Mouse (Mus musculus) liver, embryonic 16.5 days (tissue): ENCODE results near the gene Rragd. TPM values are rescaled to one million over a fixed set of nuclear protein-coding genes. Genes with fewer than 3 reads are reported as not detected.

ENCODE experiments used
- ATAC-seq: fragments of 200-750 bp; cut with Nextera tagmentation; 2 replicates; pipeline ENCODE4 v1.8.0; 2017; ENCODE audit warnings: low read depth, mild to moderate bottlenecking, moderate number of reproducible peaks, moderate library complexity
- H3K27ac ChIP-seq: fragments of 300-500 bp; sonication (generic); 2 replicates; pipeline ENCODE4 v1.5.1; 2014; ENCODE audit warnings: mild to moderate bottlenecking, low read length
- H3K27me3 ChIP-seq: fragments of 300-500 bp; sonication (generic); 2 replicates; pipeline ENCODE4 v1.6.1; 2014; ENCODE audit warnings: low read depth, low read length, mixed read lengths; ENCODE audit not compliant: control insufficient read depth, insufficient read depth
- H3K36me3 ChIP-seq: fragments of 300-500 bp; sonication (generic); 2 replicates; pipeline ENCODE4 v1.6.1; 2014; ENCODE audit warnings: mild to moderate bottlenecking; ENCODE audit not compliant: control insufficient read depth, insufficient read depth
- H3K4me1 ChIP-seq: fragments of 300-500 bp; sonication (generic); 2 replicates; pipeline ENCODE4 v1.6.1; 2014; ENCODE audit warnings: low read depth, low read length, mixed read lengths; ENCODE audit not compliant: control insufficient read depth
- H3K4me2 ChIP-seq: fragments of 300-500 bp; sonication (generic); 2 replicates; pipeline ENCODE4 v1.6.1; 2014; ENCODE audit warnings: low read depth, low read length, mixed read lengths
- H3K4me3 ChIP-seq: fragments of 300-500 bp; sonication (generic); 2 replicates; pipeline ENCODE4 v1.5.1; 2014; ENCODE audit warnings: low read depth, mild to moderate bottlenecking, low read length
- H3K9ac ChIP-seq: fragments of 300-500 bp; sonication (generic); 2 replicates; pipeline ENCODE4 v1.6.1; 2014; ENCODE audit warnings: low read depth, low read length
- H3K9me3 ChIP-seq: fragments of 300-500 bp; sonication (generic); replicated peaks from 2 replicates; pipeline ENCODE4 v1.6.1; 2016; ENCODE audit warnings: low read length; ENCODE audit not compliant: control insufficient read depth
- WGBS: fragments of 180-500 bp; shearing (Covaris S2); extraction: QIAGEN DNeasy Blood & Tissue Kit; methylation state at CpG from one replicate; pipeline ENCODE4 v1.1.7; 2014; ENCODE audit not compliant: insufficient replicate concordance; 5-methylcytosine and 5-hydroxymethylcytosine counted together
- polyA plus RNA-seq: library from polyadenylated mRNA; unstranded; fragments of >200 nt; fragmentation: Nextera tagmentation; extraction: Ambion mirVana; gene quantifications from 2 replicates; pipeline ENCODE4 v1.2.1, GENCODE M21; 2015

Gene Rragd
- polyA plus RNA-seq, 1 experiment from 2014 or later = 1.4 TPM

GRCm38 (mm10) chr4:33049601-33050000 lies 66.8 kb downstream of the Rragd start:
- WGBS = 83% methylated on average over 11 of the region's 11 CpGs

DNA sequence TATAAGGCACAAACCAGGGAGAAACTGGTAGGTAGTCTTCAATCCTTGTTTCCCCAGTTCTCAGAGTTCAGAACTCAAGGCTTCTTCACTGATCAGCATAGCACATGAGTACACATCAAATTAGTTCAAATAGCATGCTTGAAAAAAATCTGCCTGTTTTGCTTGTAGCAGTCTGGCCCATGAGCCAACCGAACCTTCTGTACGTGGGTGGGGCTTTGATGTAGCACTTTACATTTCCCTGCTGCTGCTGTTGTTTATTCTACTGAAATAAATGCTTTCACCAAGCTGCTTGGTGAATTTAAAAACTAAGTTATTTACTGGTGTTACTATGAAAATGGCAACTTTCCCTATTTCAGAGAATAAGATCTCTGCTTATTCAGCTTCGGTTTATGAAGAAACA lies 69.2 kb downstream of the Rragd start:
- Histone ChIP-seq H3K36me3 (peaks cover 8% of the 10 kb centered on the region), H3K9ac (no peak overlapping the region), H3K27me3 (no peaks in the 10 kb centered on the region), H3K27ac (no peak overlapping the region), H3K9me3 (no peaks in the 10 kb centered on the region), H3K4me2 (no peak overlapping the region), H3K4me1 (no peaks in the 10 kb centered on the region), H3K4me3 (no peak overlapping the region)
- WGBS = 79% methylated on average over 3 of the region's 3 CpGs
- no peak for ATAC-seq

More at GRCm38 (mm10) chr4:33049601-33050000, 66.8 kb downstream of the Rragd start:
- H3K4me1 ChIP-seq = no peaks in the 10 kb centered on the region
- H3K4me2 ChIP-seq = no peak overlapping the region
- no peak overlapping the region for H3K9ac ChIP-seq
- no peak overlapping the region for H3K4me3 ChIP-seq
- peaks cover 20% of the 10 kb centered on the region for H3K36me3 ChIP-seq
- H3K27me3 ChIP-seq = no peaks in the 10 kb centered on the region
- H3K9me3 ChIP-seq = no peaks in the 10 kb centered on the region
- ATAC-seq = no peak
- no peak overlapping the region for H3K27ac ChIP-seq

DNA sequence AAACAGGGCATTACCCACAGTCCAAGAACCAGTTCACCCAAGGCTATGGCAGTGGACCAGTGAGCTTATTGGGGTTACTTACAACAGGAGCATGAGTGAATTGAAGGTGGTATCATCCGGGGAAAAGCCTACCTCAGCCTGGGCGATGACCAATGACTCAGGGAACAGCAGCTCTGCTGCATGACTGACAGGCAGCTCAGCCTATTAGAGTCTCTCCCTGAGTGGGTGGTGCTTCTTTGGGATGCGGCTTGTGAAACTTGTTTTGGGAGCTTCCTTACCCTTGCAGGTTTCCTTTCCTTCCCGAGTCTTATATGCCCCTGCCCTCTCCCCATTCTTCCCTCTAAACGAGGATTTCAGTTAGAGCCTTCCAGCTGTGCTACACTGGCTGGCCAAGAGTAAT lies 69.8 kb downstream of the Rragd start:
- ATAC-seq = no peak
- Histone ChIP-seq H3K27ac (no peak overlapping the region), H3K36me3 (peaks cover 8% of the 10 kb centered on the region), H3K27me3 (no peaks in the 10 kb centered on the region), H3K4me1 (no peaks in the 10 kb centered on the region), H3K9ac (no peak overlapping the region), H3K4me2 (no peak overlapping the region), H3K9me3 (no peaks in the 10 kb centered on the region), H3K4me3 (no peak overlapping the region)
- 80% methylated on average over 5 of the region's 5 CpGs for WGBS

- Histone ChIP-seq H3K27ac (no peak overlapping the region), H3K27me3 (no peaks in the 10 kb centered on the region), H3K9me3 (no peaks in the 10 kb centered on the region), H3K36me3 (peaks cover 3% of the 10 kb centered on the region), H3K9ac (no peak overlapping the region), H3K4me3 (no peak overlapping the region), H3K4me1 (no peaks in the 10 kb centered on the region), H3K4me2 (no peak overlapping the region)
- no peak for ATAC-seq
Observed at GRCm38 (mm10) chr4:33054426-33054825, 71.6 kb downstream of the Rragd start.

DNA sequence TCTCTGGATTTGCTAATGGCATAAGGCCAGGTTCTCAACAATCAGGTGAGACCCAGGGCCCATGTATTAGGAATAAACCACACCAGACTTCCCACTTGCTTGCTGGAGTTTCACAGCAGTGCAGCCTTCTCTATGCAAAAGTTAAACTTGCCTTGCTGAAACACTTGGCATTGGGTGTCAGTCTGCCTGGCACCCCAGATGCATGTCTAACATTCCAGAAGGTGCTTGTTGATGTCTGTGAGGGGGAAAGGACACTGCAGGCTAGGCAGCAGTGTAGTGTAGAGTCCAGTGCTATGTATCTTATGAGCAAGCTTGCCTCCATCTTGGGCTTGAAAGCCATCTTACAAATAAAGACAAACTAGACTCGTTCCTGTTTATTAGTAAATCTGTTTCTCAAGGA lies 73.5 kb downstream of the Rragd start:
- WGBS = 48% methylated on average over 1 of the region's 1 CpGs
- no peaks in the 10 kb centered on the region; the same call in 1 of the 2 replicates for H3K36me3 ChIP-seq
- H3K9ac ChIP-seq = no peak overlapping the region
- no peak overlapping the region for H3K4me2 ChIP-seq
- no peak overlapping the region for H3K4me3 ChIP-seq
- H3K4me1 ChIP-seq = no peaks in the 10 kb centered on the region
- no peak overlapping the region for H3K27ac ChIP-seq
- no peak for ATAC-seq
- H3K27me3 ChIP-seq = no peaks in the 10 kb centered on the region
- H3K9me3 ChIP-seq = no peaks in the 10 kb centered on the region

GRCm38 (mm10) chr4:33057890-33058687 lies 75.3 kb downstream of the Rragd start:
- Histone ChIP-seq H3K4me2 (no peak overlapping the region), H3K4me1 (no peaks in the 10 kb centered on the region), H3K27me3 (no peaks in the 10 kb centered on the region), H3K27ac (no peak overlapping the region), H3K36me3 (no peaks in the 10 kb centered on the region), H3K9ac (no peak overlapping the region), H3K4me3 (no peak overlapping the region), H3K9me3 (no peaks in the 10 kb centered on the region)
- 65% methylated on average over 11 of the region's 11 CpGs for WGBS
- no peak for ATAC-seq

DNA sequence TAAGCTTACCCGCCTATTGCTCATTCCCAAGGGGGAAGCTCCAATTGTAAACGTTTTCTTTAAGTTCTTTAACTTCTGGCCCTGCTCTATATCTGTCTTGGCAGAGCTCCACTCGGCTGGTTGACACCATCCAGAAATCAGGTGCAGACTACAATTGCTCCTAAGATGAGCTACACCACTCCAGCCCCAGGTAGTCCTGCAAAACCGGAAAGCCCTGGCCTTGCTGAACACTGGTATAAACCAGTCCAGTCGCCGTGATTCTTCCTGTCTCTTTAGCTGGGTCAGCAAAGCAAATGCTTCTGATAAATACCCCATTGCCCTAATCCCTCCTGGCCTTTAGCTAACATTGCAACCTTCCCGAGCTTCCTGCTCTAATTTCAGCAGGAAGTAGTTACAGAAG lies 78.3 kb downstream of the Rragd start:
- Histone ChIP-seq H3K4me2 (no peak overlapping the region), H3K9me3 (no peaks in the 10 kb centered on the region), H3K27me3 (no peaks in the 10 kb centered on the region), H3K4me3 (no peak overlapping the region), H3K27ac (no peak overlapping the region), H3K4me1 (no peaks in the 10 kb centered on the region), H3K36me3 (no peaks in the 10 kb centered on the region), H3K9ac (no peak overlapping the region)
- 33% methylated on average over 7 of the region's 7 CpGs for WGBS
- ATAC-seq = no peak

GRCm38 (mm10) chr4:33062981-33063380 lies 80.1 kb downstream of the Rragd start, which contains the start of gene Gabrr2:
Gene Gabrr2, plus strand, starts transcription at chr4:33062999.
- Histone ChIP-seq H3K4me3 (no peak within 1 kb of the TSS), H3K27me3 (no peaks in the 10 kb centered on the region), H3K9ac (no peak within 1 kb of the TSS), H3K4me1 (no peaks in the 10 kb centered on the region), H3K9me3 (no peaks in the 10 kb centered on the region), H3K27ac (no peak within 1 kb of the TSS), H3K4me2 (no peak within 1 kb of the TSS), H3K36me3 (no peaks in the 10 kb centered on the region)
- 60% methylated on average over 4 of the region's 4 CpGs for WGBS
- no peak for ATAC-seq

GRCm38 (mm10) chr4:33064986-33065385 lies 82.1 kb downstream of the Rragd start:
- H3K9me3 ChIP-seq = no peaks in the 10 kb centered on the region
- 67% methylated on average over 6 of the region's 6 CpGs for WGBS

More at GRCm38 (mm10) chr4:33064986-33065385, 82.1 kb downstream of the Rragd start:
- Histone ChIP-seq H3K4me1 (no peaks in the 10 kb centered on the region), H3K27me3 (no peaks in the 10 kb centered on the region), H3K36me3 (no peaks in the 10 kb centered on the region), H3K4me2 (no peak overlapping the region), H3K4me3 (no peak overlapping the region), H3K9ac (no peak overlapping the region), H3K27ac (no peak overlapping the region)
- ATAC-seq = no peak
